Mouse (Mus musculus): ENCODE data around the gene Med19. TPM values are rescaled to one million over a fixed set of nuclear protein-coding genes. Genes with fewer than 3 reads are reported as not detected.

The Med19 gene
- polyA plus RNA-seq, 1 experiment from 2014 or later = 54.7 TPM

DNA sequence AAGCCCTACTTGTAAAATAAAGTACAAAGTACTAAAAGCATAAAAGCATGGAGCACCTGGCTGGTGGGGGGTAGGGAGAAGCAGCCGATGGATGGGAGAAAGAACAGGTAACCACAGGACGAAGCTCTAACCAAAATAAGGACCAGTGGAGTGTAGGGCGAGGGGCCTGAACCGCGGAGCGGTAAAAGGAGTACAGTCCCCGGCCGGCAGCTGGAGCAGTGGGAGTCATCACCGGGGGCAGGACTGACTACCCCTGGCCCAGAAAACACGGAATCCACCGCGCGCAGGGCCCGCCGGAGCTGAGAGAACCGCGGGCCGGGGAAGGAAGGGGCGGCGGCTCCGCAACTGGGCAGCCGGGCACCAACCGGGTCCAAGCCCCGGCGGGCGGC, 36.2 kb downstream of the Med19 start:
- under 1% methylated on average over 22 of the region's 26 CpGs for WGBS
- Histone ChIP-seq H3K36me3 (peaks cover 16% of the 10 kb centered on the region), H3K27ac (replicated peaks) (peak overlapping the region; percentile 94), H3K4me1 (peaks cover 30% of the 10 kb centered on the region), H3K9me3 (no peaks in the 10 kb centered on the region), H3K9ac (replicated peaks) (peak overlapping the region; percentile 91), H3K4me2 (replicated peaks) (peak overlapping the region; percentile 57), H3K27me3 (no peaks in the 10 kb centered on the region), H3K4me3 (peak overlapping the region; percentile 83)
- peak; percentile 21 for ATAC-seq (replicated peaks)

- Histone ChIP-seq H3K9me3 (no peaks in the 10 kb centered on the region), H3K27me3 (no peaks in the 10 kb centered on the region), H3K9ac (replicated peaks) (peak within 1 kb of the TSS; percentile 91), H3K36me3 (peaks cover 12% of the 10 kb centered on the region), H3K27ac (replicated peaks) (peak within 1 kb of the TSS; percentile 94), H3K4me2 (replicated peaks) (peak within 1 kb of the TSS; percentile 58), H3K4me1 (peaks cover 27% of the 10 kb centered on the region), H3K4me3 (peak within 1 kb of the TSS; percentile 83)
- under 1% methylated on average over 102 of the region's 107 CpGs for WGBS
- ATAC-seq (replicated peaks) = peak; percentile 97
Measured at GRCm38 (mm10) chr2:84714811-84715561, 36.8 kb downstream of the Med19 start, which contains the start of gene Zdhhc5. Gene Zdhhc5 (minus strand): TSS chr2:84715180.

DNA sequence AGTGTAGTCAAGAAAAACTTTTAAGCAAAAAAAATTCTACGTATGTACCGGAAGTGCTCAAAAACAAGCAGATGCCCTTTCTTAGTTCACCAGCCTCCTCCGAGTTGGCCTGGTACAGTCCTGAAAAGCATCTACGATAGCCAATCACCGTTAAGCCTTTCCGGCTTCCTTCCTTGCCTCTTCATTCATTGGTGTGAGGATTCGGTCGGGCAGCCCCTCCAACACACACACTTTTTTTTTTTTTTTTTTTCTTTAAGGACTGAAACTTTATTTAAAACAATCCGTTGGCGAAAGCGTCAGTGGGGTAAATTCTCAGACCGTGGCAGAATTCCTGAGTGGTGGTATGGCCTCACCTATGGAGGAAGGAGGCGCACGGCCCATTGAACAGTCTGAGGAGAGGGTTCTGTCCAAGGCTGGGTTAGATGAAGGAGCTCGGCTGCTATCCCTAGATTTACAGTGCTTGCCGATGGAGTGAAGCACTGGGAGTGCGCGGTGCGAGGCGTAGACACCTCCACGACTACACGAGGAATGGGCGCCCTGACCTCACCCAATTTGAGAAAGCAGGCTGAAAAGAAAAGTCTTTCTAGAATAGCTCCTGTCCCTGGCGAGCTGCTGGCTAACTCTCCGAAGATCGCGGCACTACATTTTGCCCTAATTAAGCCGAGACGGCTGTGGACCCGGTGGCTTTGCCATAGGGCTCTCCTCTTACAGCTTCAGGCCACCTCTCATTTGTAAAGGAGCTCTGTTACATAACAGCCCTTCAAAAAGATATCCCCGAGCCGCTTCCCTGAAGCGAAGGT, 37.6 kb downstream of the Med19 start:
- WGBS = under 1% methylated on average over 33 of the region's 33 CpGs
- Histone ChIP-seq H3K27ac (replicated peaks) (peak overlapping the region; percentile 94), H3K4me2 (replicated peaks) (peak overlapping the region; percentile 58), H3K36me3 (peaks cover 4% of the 10 kb centered on the region), H3K9ac (replicated peaks) (peak overlapping the region; percentile 51), H3K9me3 (no peaks in the 10 kb centered on the region), H3K4me3 (peak overlapping the region; percentile 83), H3K27me3 (no peaks in the 10 kb centered on the region), H3K4me1 (peaks cover 27% of the 10 kb centered on the region)
- ATAC-seq (replicated peaks) = peak; percentile 96

DNA sequence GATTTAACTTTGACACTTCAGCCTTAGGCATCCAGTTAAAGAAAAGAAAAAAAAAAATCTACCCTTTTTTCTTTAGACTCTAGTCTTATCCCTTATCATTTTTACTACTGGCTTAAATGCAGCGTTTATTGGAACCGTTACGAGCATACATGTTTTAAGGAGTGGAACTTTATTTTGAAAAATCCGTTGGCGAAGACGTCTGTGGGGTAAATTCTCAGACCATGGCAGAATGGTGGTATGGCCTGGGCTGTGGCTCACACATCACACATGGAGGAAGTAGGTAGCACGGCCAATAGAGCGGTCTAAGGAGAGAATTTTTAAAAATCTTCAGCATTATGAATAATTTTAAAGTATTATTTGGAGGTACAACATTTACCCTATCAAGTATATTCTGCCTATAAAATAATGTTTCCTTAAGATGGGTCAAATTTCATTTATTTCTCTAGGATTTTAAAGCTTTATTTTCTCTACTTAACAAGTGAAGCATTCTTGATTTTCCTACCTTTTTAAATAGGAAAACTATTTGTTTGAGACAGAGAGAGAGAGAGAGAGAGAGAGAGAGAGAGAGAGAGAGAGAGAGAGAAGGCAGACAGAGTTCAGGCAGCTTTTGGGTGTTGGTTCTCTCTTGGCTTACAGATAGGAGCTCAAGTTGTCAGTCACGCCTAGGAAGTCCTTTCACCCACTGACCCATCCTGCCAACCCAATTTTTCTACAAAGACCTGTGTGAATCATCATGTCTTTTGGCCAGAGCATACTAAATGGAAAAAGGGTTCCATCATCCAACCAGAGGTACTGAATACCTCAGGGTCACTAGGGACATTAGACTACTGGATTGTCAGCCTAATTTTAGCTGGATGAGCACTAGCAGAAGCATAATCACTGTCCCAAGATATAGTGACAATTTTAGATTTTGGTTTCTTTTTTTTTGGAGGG, 38.5 kb downstream of the Med19 start:
- Histone ChIP-seq H3K4me3 (peak overlapping the region; percentile 83), H3K9me3 (no peaks in the 10 kb centered on the region), H3K27me3 (no peaks in the 10 kb centered on the region), H3K36me3 (peaks cover 4% of the 10 kb centered on the region), H3K9ac (replicated peaks) (peak overlapping the region; percentile 51), H3K27ac (replicated peaks) (peak overlapping the region; percentile 94), H3K4me1 (peaks cover 27% of the 10 kb centered on the region), H3K4me2 (replicated peaks) (peak overlapping the region; percentile 58)
- no peak for ATAC-seq (replicated peaks)
- WGBS = 36% methylated on average over 9 of the region's 9 CpGs

GRCm38 (mm10) chr2:84717357-84717756, 39.2 kb downstream of the Med19 start:
- H3K4me3 ChIP-seq = no peak overlapping the region
- H3K4me2 ChIP-seq (replicated peaks) = no peak overlapping the region
- no peak for ATAC-seq (replicated peaks)

DNA sequence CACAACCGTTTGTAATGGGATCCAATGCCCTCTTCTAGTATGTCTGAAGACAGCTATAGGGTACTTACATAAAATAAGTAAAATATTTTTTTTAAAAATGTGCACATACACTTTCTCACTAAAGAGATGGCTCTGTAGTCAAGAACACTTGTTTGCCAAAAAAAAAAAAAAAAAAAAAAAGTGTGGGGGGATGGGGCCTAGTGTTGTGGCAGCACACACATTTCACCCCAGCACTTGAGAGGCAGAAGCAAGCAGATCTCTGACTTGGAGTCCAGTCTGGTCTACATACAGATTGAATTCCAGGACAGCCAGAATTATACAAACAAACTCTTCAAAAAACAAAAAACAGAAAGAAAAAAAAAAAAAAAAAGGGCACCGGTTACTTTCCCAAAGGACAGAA, 42.5 kb downstream of the Med19 start:
- no peak for ATAC-seq (replicated peaks)
- H3K27ac ChIP-seq (replicated peaks) = no peak overlapping the region
- WGBS = 95% methylated on average over 2 of the region's 2 CpGs
- H3K4me3 ChIP-seq = no peak overlapping the region
- H3K36me3 ChIP-seq = peaks cover 34% of the 10 kb centered on the region
- H3K9me3 ChIP-seq = no peaks in the 10 kb centered on the region
- no peak overlapping the region for H3K9ac ChIP-seq (replicated peaks)
- peaks cover 21% of the 10 kb centered on the region for H3K4me1 ChIP-seq
- no peak overlapping the region for H3K4me2 ChIP-seq (replicated peaks)
- no peaks in the 10 kb centered on the region for H3K27me3 ChIP-seq

More at GRCm38 (mm10) chr2:84717357-84717756, 39.2 kb downstream of the Med19 start:
- Histone ChIP-seq H3K36me3 (peaks cover 11% of the 10 kb centered on the region), H3K27me3 (no peaks in the 10 kb centered on the region), H3K9ac (replicated peaks) (no peak overlapping the region), H3K9me3 (no peaks in the 10 kb centered on the region), H3K4me1 (peaks cover 22% of the 10 kb centered on the region), H3K27ac (replicated peaks) (no peak overlapping the region)
- WGBS = 91% methylated on average over 4 of the region's 4 CpGs

- no peaks in the 10 kb centered on the region for H3K9me3 ChIP-seq
- 87% methylated on average over 3 of the region's 3 CpGs for WGBS
- no peak overlapping the region for H3K9ac ChIP-seq (replicated peaks)
- H3K27ac ChIP-seq (replicated peaks) = no peak overlapping the region
- peaks cover 24% of the 10 kb centered on the region for H3K4me1 ChIP-seq
- no peak overlapping the region for H3K4me2 ChIP-seq (replicated peaks)
- H3K36me3 ChIP-seq = peaks cover 34% of the 10 kb centered on the region
- ATAC-seq (replicated peaks) = no peak
- H3K27me3 ChIP-seq = no peaks in the 10 kb centered on the region
- H3K4me3 ChIP-seq = no peak overlapping the region
Measured at GRCm38 (mm10) chr2:84721182-84721581, 43.0 kb downstream of the Med19 start.

DNA sequence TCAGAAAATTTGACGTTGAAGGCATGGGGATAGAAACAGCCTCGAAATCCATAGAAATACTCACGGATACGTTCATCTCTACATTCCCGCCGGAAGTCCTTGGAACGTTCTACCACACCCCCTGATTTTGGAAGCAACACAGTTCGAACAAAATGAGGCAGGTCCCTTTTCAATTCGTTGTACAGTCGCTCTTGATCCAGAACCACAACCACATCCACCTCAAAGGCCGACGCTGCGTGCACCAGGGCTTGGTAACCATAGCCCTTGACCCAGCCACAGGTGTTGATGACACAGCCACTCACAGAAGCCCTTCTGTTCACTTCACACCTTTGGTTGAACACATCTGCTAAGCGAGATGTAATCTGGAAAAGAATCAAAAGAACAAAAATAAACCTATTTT, 45.7 kb downstream of the Med19 start:
- ATAC-seq (replicated peaks) = no peak
- Histone ChIP-seq H3K4me1 (peaks cover 31% of the 10 kb centered on the region), H3K4me3 (no peak overlapping the region), H3K36me3 (peaks cover 34% of the 10 kb centered on the region), H3K4me2 (replicated peaks) (no peak overlapping the region), H3K27ac (replicated peaks) (no peak overlapping the region), H3K9me3 (no peaks in the 10 kb centered on the region), H3K27me3 (no peaks in the 10 kb centered on the region), H3K9ac (replicated peaks) (no peak overlapping the region)
- WGBS = 93% methylated on average over 14 of the region's 14 CpGs

GRCm38 (mm10) chr2:84725770-84726169, 47.6 kb downstream of the Med19 start:
- Histone ChIP-seq H3K4me3 (no peak overlapping the region; the same call in 1 of the 2 replicates), H3K36me3 (peaks cover 34% of the 10 kb centered on the region), H3K9me3 (no peaks in the 10 kb centered on the region), H3K4me2 (replicated peaks) (no peak overlapping the region), H3K9ac (replicated peaks) (no peak overlapping the region), H3K4me1 (peaks cover 31% of the 10 kb centered on the region), H3K27me3 (no peaks in the 10 kb centered on the region), H3K27ac (replicated peaks) (no peak overlapping the region)
- ATAC-seq (replicated peaks) = no peak
- WGBS = 93% methylated on average over 10 of the region's 10 CpGs

- 4% methylated on average over 9 of the region's 9 CpGs for WGBS
- peak overlapping the region; percentile 73 for H3K4me2 ChIP-seq (replicated peaks)
- no peaks in the 10 kb centered on the region for H3K9me3 ChIP-seq
- H3K4me3 ChIP-seq = peak overlapping the region; percentile 67
- H3K4me1 ChIP-seq = peaks cover 31% of the 10 kb centered on the region
- ATAC-seq (replicated peaks) = peak; percentile 21
- H3K27ac ChIP-seq (replicated peaks) = peak overlapping the region; percentile 89; the same call in 1 of the 2 replicates
- H3K9ac ChIP-seq (replicated peaks) = peak overlapping the region; percentile 59
- H3K36me3 ChIP-seq = peaks cover 29% of the 10 kb centered on the region
- H3K27me3 ChIP-seq = no peaks in the 10 kb centered on the region
Measured at GRCm38 (mm10) chr2:84726716-84727115, 48.5 kb downstream of the Med19 start.

GRCm38 (mm10) chr2:84727172-84727858, 49.1 kb downstream of the Med19 start, which contains the start of gene Clp1:
Gene Clp1 (minus strand): TSS chr2:84727350.
- Histone ChIP-seq H3K27me3 (no peaks in the 10 kb centered on the region), H3K9me3 (no peaks in the 10 kb centered on the region), H3K4me3 (peak within 1 kb of the TSS; percentile 67), H3K9ac (replicated peaks) (peak within 1 kb of the TSS; percentile 59), H3K4me1 (peaks cover 31% of the 10 kb centered on the region), H3K4me2 (replicated peaks) (peak within 1 kb of the TSS; percentile 73), H3K27ac (replicated peaks) (peak within 1 kb of the TSS; percentile 89), H3K36me3 (peaks cover 23% of the 10 kb centered on the region)
- under 1% methylated on average over 39 of the region's 39 CpGs for WGBS
- ATAC-seq (replicated peaks) = peak; percentile 97

Measured in forebrain, embryonic 15.5 days (tissue).